Mouse (Mus musculus) CD8-positive naive resting alpha-beta T cell, adult 2 months (primary cell): ENCODE measurements around the gene Qdpr.
"Not testable (repeated sequence)": the region's sequence is repeated elsewhere in the genome, so short reads cannot be mapped to it uniquely, and the experiment has no call there.

ENCODE experiments used
- DNase-seq, 2 experiments: peaks; one replicate each; pipeline ENCODE4 v3.0.0; 2022; ENCODE audit warnings: low read depth in 2 of 2, low spot score in 2 of 2

The Qdpr gene

GRCm38 (mm10) chr5:45453451-45453850 lies 3.4 kb upstream of the Qdpr start, which contains the start of gene Clrn2:
Clrn2 (plus strand) TSS chr5:45453751.
- DNase-seq: no peak

DNA sequence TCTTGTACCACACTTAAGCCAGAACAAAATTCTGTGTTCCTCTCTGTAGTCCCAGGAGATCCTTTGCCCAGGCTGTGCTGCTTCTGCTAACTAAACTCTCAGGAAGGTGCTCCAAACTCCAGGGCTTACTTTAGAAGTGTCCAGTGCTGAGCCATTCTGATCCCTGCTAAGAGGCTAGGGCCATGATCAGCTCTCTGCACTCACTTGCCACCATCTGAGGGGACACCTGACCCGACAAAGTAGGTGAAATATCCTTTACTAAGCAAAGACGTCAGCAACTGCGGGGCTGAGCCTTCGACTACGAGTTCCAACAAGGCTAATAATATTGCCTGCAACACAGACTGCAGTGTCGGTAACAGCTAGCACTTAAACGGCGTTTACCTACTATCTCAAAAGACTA lies 830 bp downstream of the Qdpr start:
- peak; percentile 1 to 4 for DNase-seq

- DNase-seq: no peak
These were observed 1.4 kb downstream of the Qdpr start for GRCm38 (mm10) chr5:45448676-45449075.

- DNase-seq: no peak
These were observed 5.8 kb downstream of the Qdpr start for GRCm38 (mm10) chr5:45444130-45444832.

DNA sequence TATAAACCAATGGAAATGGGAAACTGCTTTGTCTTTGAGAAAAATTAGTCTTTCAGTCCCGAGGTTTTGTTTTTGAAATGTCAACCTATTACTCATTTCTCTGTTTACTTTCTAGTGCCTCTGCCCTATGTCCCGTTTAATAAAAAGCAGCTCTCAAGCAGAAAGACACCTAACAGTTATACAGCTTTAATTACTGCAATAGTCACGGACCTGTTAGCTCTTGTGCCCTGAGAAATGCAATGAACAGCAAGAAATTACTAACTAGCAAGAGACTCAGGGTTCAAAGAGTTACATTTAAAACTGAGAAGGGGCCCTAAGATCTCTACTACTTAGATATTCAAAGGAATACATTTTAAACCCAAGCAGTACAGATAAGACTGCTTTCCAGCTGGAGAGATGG lies 8.3 kb downstream of the Qdpr start:
- no peak for DNase-seq

GRCm38 (mm10) chr5:45441124-45441523 lies 8.9 kb downstream of the Qdpr start:
- DNase-seq: no peak

DNA sequence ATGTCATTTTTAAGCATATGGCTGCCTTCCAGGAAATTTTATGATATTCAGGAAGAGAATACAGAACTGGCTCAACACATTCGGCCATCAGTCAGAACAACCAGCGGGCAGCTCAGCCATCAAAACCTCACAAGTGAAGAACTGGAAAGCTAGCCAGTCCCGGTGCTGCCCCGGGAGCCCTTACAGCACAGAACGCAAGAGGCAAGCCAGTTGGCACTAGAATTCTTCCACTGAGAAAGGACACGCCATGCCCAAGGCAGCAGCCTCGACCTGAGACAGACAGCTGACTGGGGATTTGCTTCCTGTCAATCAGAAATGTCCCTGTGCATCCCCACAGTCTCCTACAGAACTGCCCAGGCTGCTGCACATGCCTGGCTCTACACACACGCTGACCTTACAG lies 11.7 kb downstream of the Qdpr start:
- no peak for DNase-seq

DNA sequence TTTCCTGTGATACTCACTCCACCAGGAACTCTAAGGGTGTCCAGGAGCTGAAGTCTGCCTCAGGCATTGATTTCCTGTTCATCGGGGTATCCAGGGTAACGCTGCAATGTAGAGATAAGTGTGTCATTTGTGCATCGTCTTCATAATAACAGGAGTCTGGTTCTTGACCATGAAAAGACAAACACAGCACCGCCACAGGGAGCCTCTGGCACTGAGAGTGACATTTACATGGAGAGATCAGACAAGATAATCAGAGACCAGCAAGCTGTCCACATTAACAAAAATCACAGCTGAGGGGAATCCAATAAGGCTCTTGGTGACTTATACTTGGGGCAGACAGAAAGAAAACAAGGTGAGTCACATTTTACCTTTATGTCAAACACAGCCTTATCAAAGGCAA lies 12.2 kb downstream of the Qdpr start:
- no peak for DNase-seq

GRCm38 (mm10) chr5:45435967-45436950 lies 13.8 kb downstream of the Qdpr start:
- DNase-seq: no peak

GRCm38 (mm10) chr5:45427891-45428290 lies 22.1 kb downstream of the Qdpr start:
- no peak for DNase-seq

DNA sequence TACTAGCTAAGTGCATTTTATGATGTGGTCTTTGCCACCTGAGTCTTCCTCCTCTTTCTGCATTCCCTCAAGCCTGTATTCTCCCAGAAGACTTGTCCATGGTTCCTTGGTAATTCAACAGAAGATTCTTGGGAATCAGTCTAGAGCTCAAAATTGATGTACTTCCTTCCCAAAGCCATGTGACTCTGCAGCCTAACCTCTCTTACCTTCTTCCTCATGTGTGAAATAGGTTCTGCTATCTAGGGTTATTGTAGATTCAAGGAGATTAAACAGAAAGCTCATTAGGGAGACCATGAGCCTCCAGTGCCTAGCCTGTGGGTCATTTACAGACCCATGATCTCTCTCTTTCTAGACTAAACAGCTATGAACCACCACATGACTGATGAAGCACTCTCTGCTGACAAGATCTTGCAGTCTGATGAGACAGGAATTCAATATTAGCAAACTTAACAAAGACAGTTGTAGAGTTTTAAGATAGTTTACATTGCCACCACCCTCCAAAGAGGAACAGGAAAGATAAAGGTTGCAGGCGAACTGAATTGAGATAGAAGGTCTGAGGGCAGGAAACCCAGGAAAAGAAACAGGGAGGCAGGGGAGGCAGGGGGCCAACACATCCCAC lies 23.5 kb downstream of the Qdpr start:
- DNase-seq: no peak

- DNase-seq: not testable (repeated sequence)
These were observed 24.3 kb downstream of the Qdpr start for GRCm38 (mm10) chr5:45425771-45426170.

DNA sequence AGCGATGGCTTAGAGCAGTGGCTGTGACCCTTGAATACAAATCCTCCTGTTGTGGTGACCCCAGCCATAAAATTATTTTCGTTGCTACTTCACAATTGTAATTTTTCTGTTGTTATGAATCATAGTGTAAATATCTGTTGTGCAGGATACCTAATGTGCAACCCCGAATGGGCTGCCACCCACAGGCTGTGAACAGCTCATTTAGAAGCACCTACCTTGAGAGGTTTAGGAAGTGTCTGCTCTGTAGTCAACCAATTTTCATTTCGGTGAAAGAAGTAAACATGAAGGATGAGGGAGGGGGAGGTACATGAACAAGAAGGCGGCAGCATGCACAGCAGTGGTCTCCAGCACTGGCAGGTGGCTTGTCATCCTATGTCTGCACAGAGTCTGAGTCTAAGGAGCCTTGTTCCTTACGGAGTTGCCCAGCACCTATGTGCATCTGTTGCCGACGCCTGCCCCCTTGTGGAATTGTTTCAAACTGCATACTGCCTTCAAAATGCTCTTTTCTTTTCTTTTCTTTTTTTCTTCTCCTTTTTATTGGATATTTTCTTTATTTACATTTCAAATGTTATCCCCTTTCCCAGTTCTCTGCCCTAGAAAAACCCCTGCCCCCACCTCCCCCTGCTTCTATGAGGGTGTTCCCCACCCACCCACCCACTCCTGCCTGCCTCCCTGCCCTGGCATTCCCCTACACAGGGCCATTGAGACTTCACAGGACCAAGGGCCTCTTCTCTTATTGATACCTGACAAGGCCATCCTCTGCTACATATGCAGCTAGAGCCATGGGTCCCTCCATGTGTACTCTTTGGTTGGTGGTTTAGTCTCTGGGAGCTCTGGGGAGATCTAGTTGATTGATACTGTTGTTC lies 25.8 kb downstream of the Qdpr start:
- DNase-seq: no peak

GRCm38 (mm10) chr5:45421881-45422844 lies 27.9 kb downstream of the Qdpr start:
- DNase-seq: no peak

GRCm38 (mm10) chr5:45419841-45420638 lies 30.0 kb downstream of the Qdpr start:
- no peak for DNase-seq

DNA sequence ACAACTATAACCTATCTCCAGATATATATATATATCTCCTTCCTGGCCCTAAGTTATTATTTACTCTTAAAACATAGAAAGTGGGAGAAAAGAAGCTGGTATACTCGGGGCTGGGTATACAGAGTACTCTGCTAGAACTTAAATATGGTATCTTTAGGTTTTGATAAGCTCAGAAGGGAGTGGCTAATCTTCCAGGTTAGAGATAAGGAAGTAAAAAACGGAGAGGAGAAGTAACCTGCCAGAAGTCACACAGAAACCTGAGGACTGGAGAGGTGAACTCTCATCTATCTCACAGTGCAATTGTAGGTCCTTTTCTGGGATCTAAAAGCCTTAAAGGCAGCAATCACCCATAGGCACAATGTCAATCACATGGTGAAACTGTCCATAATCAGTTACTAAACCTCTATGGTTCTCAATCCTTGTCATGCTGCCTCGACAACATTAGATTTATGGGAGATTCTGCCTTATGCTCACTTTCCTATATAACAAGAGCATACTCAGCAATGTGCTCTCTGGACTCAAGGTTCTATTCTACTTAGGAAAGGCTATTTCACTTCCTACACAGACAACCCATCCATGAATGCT lies 32.1 kb downstream of the Qdpr start:
- no peak for DNase-seq

DNA sequence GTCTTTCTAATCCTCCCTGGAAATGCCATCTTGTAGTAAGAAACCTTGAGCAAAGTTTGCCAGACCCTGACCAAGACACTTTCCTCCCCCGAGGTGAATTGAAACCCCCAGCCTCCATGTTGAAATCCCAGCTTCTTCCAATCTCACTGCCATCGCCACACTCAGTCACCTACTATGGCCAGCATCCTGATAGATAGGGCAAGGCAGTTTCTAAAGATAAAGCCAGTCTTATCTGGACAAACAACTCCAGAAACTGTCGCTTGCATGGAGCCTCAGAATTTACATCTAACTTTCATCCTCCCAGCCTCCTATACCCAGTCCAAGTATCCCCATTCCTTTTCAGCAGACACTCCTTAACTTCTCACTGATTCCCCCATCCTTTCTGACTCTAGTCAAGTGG lies 33.6 kb downstream of the Qdpr start:
- DNase-seq: no peak

DNA sequence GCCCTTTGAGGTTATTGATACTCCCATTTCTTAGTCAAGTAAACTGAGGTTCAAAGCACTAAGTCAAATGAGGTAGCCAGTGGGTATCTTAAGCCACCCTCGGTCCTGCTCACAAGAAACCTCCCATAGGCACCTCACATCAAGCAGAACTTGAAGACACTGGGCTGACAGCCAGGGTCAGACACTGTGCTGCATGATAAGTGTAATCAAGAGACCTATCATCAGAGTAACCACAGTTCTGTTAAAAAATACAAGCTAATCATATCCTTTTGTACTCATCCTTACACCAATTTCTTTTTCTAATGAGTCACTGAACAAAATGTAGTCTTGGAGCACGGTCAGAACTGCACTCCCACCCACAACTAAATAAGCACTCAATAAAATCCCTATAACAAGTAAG lies 43.9 kb downstream of the Qdpr start:
- DNase-seq: no peak
